Mouse (Mus musculus): Measurements from ENCODE around the gene Slc44a5.

DNA sequence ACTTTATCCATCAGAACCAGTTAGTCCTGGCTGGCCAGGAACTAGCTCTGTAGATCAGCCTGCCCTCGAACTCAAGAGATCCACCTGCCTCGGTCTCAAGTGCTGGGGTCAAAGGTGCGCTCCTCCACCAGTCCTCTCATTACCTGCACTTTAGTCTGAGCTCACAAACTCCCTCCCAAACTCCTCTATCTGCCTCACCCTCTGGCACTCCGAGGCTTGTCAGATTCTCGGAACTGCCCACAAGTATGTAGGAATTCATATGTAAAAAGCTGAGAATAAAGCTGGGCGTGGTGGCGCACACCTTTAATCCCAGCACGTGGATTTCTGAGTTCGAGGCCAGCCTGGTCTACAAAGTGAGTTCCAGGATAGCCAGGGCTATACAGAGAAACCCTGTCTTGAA lies 32.8 kb upstream of the Slc44a5 start:
- TF ChIP-seq POLR2A (IDR thresholded peaks at IDR 0.05; ENCODE audit: borderline replicate concordance, extremely low read depth, low read depth, low read length) (no peak), CTCF (IDR thresholded peaks at IDR 0.05; ENCODE audit: insufficient read depth, low read length) (no peak)
